Mouse (Mus musculus): ENCODE results near the gene Pawr.

The Pawr gene

DNA sequence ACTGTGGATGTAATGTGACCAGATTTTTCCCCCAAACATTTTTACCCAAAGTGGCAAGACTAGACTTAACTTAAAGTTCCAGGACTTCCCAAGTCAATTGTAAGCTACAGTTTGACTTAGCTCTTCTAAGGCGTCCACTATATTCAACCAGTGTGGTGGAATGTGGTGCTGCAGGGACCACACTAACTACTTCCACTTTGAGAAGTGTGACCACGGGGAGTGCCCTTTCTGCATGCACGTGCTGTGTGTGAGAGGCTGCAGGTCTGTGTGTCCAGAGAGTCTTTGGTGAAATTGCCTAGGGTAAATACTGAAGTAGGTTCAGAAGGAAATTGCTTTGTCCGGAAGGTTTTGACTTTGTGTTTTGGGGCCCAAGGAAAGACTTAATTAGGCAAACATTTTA lies 44.4 kb downstream of the Pawr start:
- in situ Hi-C loops (cut with MboI; ENCODE audit: low pct_unique_long_range_greater_than_20kb in 1 of 2, low sequenced_read_pairs in 2 of 2, unreplicated experiment in 1 of 2) = no loop called here

DNA sequence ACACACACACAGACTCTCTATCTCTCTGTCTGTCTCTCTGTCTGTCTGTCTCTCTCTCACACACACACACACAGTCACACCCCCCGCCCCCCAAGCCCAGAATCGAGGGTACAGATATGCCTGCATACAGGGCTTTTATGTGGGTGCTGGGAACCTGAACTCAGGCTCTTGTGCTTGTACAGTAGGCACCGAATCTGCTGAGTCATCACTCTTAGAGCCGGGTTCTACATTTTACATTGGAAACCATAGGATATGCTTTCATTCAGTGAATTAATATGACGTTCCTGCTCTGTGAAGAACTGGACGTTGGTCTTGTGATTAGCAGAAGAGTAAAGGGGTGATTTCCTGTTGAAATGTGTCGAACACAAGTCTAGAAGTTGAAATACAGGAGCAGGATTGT lies 45.4 kb downstream of the Pawr start:
- in situ Hi-C loops (cut with MboI; ENCODE audit: low pct_unique_long_range_greater_than_20kb in 1 of 2, low sequenced_read_pairs in 2 of 2, unreplicated experiment in 1 of 2) = no loop called here

DNA sequence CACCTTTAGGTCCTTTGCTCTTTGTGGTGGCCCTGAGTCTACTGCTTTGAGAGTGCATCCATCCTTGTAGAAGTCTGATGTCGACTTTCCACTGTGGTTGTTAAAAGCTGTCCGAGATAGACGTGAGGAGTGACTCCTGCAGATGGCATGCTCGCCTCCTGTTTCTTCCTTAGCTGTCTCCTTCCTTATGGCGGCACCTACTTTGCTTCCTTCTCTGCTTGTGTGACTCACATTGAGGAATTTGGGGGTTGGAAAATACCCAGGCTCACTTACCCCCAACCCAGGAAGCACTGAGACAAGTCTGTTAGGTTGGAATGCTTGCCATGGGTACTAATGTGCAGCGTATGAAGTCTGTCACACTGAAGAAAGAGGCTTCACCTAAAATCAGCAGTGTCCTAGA lies 46.1 kb downstream of the Pawr start:
- in situ Hi-C loops (cut with MboI; ENCODE audit: low pct_unique_long_range_greater_than_20kb in 1 of 2, low sequenced_read_pairs in 2 of 2, unreplicated experiment in 1 of 2) = no loop called here

DNA sequence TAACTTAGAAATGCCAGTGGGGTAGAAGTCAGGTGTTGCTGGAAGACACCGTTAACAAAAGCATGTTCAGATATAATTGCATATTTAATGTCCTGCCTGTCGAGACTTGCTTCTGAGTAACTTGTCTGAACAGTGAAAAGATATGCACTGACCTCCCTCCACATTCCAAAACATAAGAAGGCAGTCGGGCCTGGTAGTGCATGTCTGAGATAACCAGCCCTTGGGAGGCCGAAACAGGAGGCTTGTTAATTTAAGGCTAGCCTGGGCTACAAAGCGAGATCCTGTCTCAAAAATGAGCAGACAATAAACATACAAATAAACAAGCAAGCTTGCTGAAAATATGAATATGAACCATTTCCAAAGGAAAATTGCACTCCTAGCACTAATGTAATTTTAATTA lies 46.6 kb downstream of the Pawr start:
- in situ Hi-C loops (cut with MboI; ENCODE audit: low pct_unique_long_range_greater_than_20kb in 1 of 2, low sequenced_read_pairs in 2 of 2, unreplicated experiment in 1 of 2) = no loop called here

DNA sequence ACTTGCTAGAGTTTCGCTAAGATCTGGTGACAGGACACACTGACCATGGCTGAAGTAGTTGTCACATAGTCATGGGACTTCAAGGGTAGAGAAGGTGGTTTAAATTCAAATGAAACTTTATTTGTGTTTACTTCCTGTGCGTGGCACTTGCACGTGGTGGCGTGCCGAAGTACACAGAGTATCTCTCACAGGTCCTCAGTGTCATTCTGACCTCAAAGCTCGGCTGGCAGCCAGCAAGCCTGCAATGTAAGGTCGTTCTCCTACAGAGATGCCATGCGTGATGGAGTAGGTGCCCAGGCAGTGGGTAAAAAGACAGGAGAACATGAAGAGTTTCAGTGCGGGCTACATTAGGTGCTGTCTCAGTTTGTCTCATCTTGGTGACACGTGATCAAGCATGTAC lies 48.8 kb downstream of the Pawr start:
- in situ Hi-C loops (cut with MboI; ENCODE audit: low pct_unique_long_range_greater_than_20kb in 1 of 2, low sequenced_read_pairs in 2 of 2, unreplicated experiment in 1 of 2) = no loop called here

DNA sequence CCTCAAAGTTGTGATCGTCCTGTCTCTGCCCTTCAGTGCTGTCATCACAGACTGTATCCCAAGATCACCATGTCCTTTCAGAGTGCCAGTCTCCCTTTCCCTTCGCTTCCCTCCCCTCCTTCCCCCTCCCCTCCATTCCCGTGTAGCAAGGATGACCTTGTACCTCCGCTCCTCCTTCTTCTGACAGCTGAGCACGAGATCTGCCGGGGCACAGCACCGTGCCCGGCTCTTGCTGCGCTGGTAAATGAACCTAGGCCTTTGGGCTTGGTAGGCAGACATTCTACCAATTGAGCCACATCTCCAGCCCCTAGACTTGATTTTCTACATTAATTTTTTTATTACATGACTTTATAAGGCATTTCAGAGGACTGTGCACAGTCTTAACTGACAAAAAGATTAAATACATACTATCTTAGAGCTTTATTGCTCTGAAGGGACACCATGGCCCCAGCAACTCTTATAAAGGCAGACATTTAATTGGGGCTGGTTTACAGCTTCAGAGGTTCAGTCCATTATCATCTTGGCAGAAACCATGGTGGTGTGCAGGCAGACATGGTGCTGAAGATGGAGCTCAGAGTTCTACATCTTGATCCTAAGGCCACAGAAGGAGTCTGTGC lies 52.3 kb downstream of the Pawr start:
- in situ Hi-C loops (cut with MboI; ENCODE audit: low pct_unique_long_range_greater_than_20kb in 1 of 2, low sequenced_read_pairs in 2 of 2, unreplicated experiment in 1 of 2) = no loop called here

DNA sequence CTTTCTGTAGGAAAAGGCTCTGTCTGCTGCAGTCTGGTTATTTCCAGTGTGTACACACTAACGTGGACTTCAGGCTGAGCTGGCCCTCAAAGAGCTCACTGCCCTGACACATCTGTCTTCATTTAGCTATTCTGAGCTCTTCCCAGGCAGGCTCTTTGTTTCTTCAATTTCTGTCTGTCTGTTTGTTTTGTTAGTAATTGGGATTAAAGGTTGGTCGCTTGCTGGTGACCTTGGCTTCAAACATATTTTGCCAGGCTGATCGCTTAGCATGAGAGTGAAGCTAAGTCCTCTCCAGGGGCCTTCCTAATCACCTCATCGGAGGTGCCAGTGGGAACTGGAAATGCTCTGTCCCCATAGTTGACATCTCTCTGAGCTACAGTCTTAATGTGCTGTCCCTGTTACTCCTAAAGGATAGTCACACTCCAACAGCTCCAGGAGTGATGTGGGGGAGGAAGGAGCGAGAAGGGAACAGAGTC lies 53.6 kb downstream of the Pawr start:
- in situ Hi-C loops (cut with MboI; ENCODE audit: low pct_unique_long_range_greater_than_20kb in 1 of 2, low sequenced_read_pairs in 2 of 2, unreplicated experiment in 1 of 2) = no loop called here

DNA sequence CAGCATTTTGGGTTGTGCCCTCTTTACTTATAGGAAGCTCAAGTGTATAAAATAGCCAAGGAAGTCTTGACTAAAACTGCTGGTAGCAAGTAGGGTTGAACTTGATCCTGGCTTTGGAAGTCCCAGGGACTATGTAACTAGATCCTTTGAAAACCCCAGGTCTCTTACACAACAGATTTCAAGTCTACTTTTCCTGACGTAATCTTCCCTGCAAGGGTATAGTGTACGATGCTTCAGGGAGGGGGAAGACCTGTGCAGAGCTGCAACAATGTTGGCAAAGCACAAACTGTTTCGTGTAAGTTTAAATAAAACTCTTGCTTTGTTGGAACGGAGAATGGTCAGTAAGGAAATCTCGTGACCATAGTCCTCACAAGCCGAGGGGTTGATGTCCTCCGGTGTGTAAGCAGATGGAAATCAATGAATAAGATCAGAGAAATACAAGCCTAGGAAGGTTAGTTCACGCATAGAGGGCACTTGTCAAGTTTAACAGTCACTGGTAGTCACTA lies 56.5 kb downstream of the Pawr start:
- in situ Hi-C loops (cut with MboI; ENCODE audit: low pct_unique_long_range_greater_than_20kb in 1 of 2, low sequenced_read_pairs in 2 of 2, unreplicated experiment in 1 of 2) = no loop called here

DNA sequence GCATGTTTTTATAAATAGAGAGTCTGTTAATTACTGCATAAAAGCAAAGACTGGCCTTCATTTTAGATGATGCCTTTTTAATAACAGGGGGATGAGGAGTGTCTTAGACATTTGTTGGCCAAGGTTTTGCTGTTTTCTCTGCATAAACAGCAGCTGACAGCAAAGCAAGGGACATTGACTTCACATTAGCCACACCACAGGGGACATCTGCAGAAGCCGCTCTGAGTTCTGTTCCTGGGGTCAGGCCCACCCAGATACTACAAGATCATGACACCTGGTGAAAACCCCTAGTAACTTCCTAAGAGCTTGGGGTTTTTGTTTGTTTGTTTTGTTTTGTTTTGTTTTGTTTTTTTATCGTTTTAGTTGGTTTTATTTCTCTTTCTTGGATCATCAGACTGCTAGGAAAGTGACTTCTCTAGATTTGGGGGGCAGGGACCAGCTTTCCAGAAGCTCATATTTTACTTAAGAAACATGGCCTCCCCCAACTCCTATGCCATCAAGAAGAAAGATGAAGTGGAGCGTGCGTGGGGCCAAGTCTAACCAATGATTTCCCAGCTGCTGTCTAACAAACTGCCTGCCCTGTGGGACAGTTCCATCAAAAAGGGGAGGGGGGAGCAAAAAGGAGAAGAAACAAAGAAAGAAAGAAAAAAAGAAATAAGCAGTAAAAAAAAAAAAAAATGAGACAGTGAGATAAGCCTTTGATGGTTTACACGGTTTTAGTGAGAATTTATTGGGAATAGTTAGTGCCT lies 57.4 kb downstream of the Pawr start:
- in situ Hi-C loops (cut with MboI; ENCODE audit: low pct_unique_long_range_greater_than_20kb in 1 of 2, low sequenced_read_pairs in 2 of 2, unreplicated experiment in 1 of 2) = no loop called here

DNA sequence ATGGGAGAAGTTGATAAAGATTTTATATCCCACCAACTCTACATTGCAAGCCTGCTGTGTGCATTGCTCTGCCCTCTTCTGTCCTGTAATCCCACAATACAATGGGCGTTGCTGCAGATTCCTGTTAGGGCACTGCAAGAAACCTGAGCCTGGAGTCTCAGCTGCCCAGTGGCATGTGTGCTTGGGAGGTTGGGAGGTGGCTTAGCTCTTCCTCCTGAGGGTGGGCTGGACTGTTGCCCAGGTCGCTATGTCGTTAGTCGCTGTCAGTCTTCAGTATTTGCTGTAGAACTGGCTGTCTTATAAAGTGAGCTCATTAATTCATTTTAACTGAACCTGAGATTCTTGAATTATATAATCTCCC lies 58.0 kb downstream of the Pawr start:
- in situ Hi-C loops (cut with MboI; ENCODE audit: low pct_unique_long_range_greater_than_20kb in 1 of 2, low sequenced_read_pairs in 2 of 2, unreplicated experiment in 1 of 2) = no loop called here

DNA sequence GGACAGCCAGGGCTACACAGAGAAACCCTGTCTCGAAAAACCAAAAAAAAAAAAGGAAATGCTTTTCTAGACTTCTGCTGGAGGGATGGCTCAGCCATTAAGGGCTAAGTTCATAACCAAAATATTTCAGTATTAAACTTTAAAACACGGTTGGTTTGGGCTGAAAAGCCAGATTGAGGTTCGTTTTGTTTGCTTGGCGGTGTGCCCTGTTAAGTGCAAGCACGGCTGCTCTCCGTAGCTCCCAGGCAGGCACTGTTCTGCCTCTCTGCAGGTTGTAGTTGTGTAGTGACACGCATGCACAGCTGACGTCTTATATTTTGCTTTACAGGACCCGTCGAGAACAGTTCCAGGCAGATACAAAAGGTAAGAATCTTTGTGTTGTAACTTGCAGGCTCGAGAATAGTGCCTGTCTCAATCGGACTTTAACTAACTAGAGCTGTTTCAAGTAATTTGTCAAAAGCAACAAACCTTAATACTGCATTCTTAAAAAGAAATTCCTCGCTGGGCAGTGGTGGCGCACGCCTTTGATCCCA lies 59.5 kb downstream of the Pawr start:
- in situ Hi-C loops (cut with MboI; ENCODE audit: low pct_unique_long_range_greater_than_20kb in 1 of 2, low sequenced_read_pairs in 2 of 2, unreplicated experiment in 1 of 2) = no loop called here

DNA sequence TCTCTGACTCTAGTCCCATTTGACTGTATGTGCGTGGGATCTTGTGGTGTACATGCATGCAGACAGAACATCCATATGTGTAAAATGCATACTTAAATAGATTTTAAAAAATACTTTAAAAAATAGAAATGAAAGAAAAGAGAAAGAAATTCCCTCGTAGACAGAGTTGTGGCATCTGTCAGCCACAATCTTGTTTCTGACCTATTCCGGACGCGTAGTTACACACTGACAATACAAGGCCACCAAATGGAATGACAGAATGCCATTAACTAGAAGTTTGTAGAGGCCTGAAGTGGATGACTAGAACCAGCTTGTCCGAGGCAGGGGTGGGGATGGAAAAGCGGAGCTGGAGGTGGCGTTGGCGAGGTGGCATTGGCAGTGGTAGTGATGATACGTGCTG lies 60.2 kb downstream of the Pawr start:
- in situ Hi-C loops (cut with MboI; ENCODE audit: low pct_unique_long_range_greater_than_20kb in 1 of 2, low sequenced_read_pairs in 2 of 2, unreplicated experiment in 1 of 2) = no loop called here

DNA sequence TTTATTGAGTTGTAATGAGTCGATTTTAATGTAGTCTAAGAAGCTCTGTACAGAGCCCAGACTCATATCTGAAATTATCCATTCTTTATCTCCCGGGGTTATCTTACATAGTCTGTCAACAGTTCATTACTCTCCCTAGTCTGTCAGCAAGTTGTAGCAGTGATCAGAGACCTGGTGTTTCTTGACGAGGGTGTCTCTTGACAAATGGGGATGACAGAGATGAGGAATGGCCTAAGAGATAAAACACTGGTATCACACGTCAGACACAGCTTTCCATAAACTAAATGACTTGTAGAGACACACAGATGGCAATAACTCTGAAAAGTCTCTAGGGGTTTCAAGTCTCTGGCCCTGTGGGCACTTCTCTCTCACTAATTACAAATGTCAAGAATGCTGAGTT lies 62.4 kb downstream of the Pawr start:
- in situ Hi-C loops (cut with MboI; ENCODE audit: low pct_unique_long_range_greater_than_20kb in 1 of 2, low sequenced_read_pairs in 2 of 2, unreplicated experiment in 1 of 2) = no loop called here

DNA sequence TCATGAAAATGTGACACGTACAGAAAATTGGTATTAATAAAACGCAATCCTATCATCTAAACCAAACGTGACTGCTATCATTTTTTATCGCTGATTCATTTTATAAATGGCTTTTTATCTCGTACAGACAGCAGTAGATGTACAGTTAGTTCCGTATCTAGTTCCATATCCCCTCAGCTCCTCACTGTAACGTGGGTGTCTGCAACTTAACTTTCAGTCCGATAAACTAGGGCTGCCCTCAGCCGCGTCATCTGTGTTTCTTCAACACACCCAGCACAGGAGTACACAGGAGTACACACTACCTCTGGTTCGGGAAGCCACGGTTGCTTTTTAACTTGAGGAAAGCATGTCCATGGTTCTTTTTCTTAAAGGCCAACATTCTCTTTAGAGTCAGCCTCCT lies 63.3 kb downstream of the Pawr start:
- in situ Hi-C loops (cut with MboI; ENCODE audit: low pct_unique_long_range_greater_than_20kb in 1 of 2, low sequenced_read_pairs in 2 of 2, unreplicated experiment in 1 of 2) = no loop called here

DNA sequence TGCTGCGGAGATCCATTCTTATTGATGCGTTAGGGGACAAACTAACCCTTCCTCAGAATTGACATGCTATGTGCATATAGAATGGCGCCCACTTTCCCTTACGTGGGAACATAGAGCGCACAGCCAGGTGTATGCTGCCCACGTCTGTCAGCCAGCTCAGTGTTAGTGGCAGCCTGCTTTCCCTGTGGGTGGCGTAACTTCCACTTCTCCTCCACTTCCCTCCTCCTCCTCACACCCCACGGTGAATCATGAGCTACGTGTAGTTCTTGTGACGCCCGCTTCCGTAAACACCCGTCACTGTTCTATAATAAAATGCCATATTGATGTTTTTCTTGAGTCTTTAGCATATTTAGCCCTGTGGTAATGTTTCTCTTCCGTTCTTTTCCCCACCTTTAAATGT lies 63.7 kb downstream of the Pawr start:
- in situ Hi-C loops (cut with MboI; ENCODE audit: low pct_unique_long_range_greater_than_20kb in 1 of 2, low sequenced_read_pairs in 2 of 2, unreplicated experiment in 1 of 2) = no loop called here

DNA sequence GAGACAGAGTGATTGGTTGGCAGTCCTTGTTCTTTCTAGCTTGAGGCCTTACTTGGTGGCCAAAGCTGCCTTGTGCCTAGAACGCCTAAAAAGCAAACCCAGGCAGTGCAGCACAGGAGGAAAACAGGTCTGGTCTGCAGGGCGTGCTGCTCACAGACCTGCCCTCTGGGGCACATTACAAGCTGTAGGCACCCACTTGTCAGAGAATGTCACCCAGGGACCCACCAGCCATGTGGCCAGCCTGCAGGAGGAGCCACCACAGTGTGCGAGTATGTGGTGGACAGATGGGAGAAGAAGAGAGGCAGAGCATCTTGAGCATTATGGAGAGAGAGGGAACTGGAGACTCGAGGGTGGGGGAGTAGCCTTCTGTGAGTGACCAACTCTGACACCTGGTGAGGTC lies 70.8 kb downstream of the Pawr start:
- in situ Hi-C loops (cut with MboI; ENCODE audit: low pct_unique_long_range_greater_than_20kb in 1 of 2, low sequenced_read_pairs in 2 of 2, unreplicated experiment in 1 of 2) = no loop called here

DNA sequence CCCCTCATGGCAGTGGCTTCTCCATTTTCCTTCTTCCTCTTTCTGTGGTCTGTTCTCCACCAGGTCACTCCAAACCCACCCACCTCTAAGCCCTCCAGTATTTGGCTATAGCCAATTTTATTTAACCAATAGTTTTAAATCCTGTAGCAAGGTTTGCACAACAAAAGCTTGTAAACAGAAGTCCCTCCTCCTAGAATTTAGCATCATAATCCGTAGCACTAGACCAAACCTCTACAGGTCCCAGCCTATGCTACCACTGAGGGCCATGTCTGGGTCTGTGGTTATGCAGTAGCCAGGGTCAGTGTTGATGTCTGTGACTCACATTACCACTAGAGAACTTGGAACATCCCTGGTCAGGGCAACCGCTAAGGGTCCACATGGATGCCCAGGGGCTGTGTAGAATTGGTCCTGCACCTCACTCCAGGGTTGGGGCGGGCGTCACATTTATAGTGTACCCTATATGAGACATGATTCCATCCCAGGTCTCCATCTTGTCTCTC lies 71.5 kb downstream of the Pawr start:
- in situ Hi-C loops (cut with MboI; ENCODE audit: low pct_unique_long_range_greater_than_20kb in 1 of 2, low sequenced_read_pairs in 2 of 2, unreplicated experiment in 1 of 2) = no loop called here

DNA sequence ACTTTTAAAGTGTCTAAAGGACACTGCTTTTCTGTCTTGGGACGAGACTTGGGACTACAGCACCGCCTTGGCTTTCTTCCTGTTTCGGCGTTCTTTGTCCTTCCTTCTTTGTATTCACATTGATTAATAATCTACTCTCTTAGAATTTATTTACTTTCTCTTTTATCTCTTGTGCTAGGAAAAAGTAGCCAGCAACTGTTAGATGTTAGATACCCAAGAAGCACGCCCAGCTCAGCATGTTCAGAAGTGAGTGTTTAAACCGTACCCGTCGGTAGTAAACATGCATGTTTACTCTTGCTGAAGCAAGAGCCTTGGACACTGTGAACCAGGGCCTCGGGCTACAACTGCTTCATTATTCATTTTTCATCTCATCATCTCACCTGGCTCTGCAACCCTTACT lies 72.2 kb downstream of the Pawr start:
- in situ Hi-C loops (cut with MboI; ENCODE audit: low pct_unique_long_range_greater_than_20kb in 1 of 2, low sequenced_read_pairs in 2 of 2, unreplicated experiment in 1 of 2) = no loop called here

DNA sequence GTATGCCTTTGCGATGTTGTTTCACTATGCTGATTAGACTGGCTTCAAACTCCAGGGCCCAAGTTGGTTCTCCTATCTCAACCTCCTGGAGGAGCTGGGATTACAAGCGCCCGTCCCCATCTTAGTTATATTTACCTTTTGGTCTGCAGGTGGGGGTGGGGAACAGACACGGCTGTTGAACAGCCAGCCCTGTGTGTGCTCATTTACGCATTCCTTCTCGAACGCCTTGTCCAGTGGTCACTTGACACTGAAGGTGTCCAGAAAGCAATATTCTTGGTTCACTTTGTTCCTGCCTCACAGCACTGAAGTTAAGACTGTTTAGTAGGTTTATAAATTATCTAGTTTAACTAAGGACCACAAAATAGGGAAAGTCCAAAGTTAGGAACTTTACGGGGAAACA lies 73.2 kb downstream of the Pawr start:
- in situ Hi-C loops (cut with MboI; ENCODE audit: low pct_unique_long_range_greater_than_20kb in 1 of 2, low sequenced_read_pairs in 2 of 2, unreplicated experiment in 1 of 2) = no loop called here

DNA sequence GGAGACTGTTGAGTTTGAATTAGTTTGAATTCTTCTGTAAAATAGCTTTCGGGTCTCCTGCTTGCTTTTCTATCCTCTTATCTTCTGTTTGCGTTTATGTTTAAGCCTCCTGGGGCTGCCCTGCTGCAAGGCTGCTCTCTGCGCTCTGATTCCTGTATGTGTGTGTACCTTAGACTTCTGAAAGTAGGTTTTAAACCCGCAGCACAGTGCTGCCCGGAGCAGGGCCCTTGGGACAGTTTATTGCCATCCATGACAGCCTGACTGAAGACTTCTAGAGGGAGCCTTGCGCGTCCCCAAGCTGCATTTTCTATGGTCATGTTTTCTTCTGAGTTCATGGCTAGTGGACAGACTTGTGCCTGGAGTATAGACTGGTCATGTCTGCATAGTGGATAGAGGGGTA lies 74.0 kb downstream of the Pawr start:
- in situ Hi-C loops (cut with MboI; ENCODE audit: low pct_unique_long_range_greater_than_20kb in 1 of 2, low sequenced_read_pairs in 2 of 2, unreplicated experiment in 1 of 2) = no loop called here

All from mouse embryonic stem cell (cell line).